Mouse (Mus musculus): ENCODE measurements around the gene Zfp318. TPM values are rescaled to one million over a fixed set of nuclear protein-coding genes. Genes with fewer than 3 reads are reported as not detected.

Gene Zfp318
- polyA plus RNA-seq, 1 experiment from 2014 or later, result 18.0 TPM

DNA sequence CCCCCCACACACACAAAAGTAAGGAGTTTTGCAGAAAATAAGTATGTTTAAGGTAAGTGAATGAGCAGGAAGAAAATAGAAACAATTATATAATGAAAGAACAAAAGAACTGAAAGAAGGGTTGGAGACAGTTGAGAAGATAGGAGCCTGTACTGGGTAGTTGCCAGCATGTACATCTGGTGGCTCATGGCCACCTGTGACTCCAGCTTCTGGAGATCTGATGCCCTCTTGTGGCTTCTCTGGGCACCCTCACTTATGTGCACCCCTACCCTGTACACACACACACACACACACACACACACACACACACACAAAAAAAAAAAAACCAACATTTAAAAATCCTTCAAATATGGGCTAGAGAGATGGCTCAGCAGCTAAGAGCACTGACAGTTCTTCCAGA lies 36.2 kb downstream of the Zfp318 start:
- ATAC-seq (ENCODE audit: low FRiP score), result no peak
- H3K4me3 ChIP-seq, result no peak overlapping the region
- H3K27me3 ChIP-seq, result no peaks in the 10 kb centered on the region
- peaks cover 22% of the 10 kb centered on the region for H3K36me3 ChIP-seq
- no peak overlapping the region for H3K4me2 ChIP-seq
- H3K9me3 ChIP-seq, result no peaks in the 10 kb centered on the region
- no peaks in the 10 kb centered on the region for H3K4me1 ChIP-seq (replicated peaks)
- H3K27ac ChIP-seq, result no peak overlapping the region
- no peak overlapping the region for H3K9ac ChIP-seq

DNA sequence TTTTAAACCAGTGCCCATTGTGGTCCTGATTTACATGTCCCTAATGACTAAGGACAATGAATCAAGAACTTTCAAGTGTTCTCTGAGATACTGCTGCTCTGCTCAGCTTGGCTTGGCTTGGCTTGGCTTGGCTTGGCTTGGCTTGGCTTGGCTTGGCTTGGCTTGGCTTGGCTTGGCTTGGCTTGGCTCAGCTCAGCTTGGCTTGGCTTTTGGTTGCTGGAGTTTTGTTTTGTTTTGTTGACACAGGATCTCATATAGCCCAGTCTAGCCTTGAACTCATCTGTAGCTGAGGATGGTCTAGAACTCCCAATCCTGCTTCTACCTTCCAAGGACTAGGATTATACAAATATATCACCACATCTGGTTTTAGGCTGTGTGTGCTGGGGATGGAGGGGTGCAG lies 43.0 kb downstream of the Zfp318 start:
- no peaks in the 10 kb centered on the region for H3K9me3 ChIP-seq

DNA sequence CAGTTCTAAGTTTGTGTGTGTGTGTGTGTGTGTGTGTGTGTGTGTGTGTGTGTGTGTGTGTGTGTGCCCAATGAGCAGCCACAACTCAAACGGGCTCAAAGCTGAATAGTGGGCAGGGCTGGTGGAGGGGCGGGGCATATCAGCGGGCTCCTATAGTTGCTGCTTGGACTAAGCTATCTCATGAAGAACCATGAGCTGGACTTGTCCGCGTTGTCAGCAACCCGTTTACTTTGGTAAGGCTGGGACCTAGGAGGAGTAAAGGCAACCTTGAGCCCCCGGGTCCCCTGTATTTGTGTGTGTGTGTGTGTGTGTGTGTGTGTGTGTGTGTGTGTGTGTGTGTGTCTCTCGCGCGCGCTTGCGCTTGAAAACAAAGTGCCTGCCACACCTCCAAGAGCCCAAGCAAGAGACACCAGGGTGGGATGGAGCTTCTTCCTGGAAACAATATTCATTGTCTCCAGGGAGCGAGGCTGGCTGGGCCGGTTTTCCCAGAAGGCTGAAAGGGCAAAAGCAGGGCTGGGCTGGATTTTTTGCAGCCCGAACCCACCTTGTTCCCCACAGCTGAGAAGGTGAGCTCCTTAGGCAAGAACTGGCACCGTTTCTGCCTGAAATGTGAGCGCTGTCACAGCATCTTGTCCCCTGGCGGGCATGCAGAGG lies 45.4 kb downstream of the Zfp318 start, which contains the start of gene Crip3:
Crip3 (plus strand) TSS at position 166 of the 654 bp plus-strand sequence.
- H3K4me3 ChIP-seq, result no peak within 1 kb of the TSS
- ATAC-seq (ENCODE audit: low FRiP score), result no peak

More for the DNA sequence above, 43.0 kb downstream of the Zfp318 start:
- peaks cover 8% of the 10 kb centered on the region for H3K36me3 ChIP-seq
- H3K27me3 ChIP-seq, result peaks cover 16% of the 10 kb centered on the region; the same call in 1 of the 2 replicates
- H3K4me2 ChIP-seq, result no peak overlapping the region
- ATAC-seq (ENCODE audit: low FRiP score), result no peak
- no peak overlapping the region for H3K27ac ChIP-seq
- no peak overlapping the region for H3K9ac ChIP-seq
- no peak overlapping the region for H3K4me3 ChIP-seq
- H3K4me1 ChIP-seq (replicated peaks), result peaks cover 6% of the 10 kb centered on the region

DNA sequence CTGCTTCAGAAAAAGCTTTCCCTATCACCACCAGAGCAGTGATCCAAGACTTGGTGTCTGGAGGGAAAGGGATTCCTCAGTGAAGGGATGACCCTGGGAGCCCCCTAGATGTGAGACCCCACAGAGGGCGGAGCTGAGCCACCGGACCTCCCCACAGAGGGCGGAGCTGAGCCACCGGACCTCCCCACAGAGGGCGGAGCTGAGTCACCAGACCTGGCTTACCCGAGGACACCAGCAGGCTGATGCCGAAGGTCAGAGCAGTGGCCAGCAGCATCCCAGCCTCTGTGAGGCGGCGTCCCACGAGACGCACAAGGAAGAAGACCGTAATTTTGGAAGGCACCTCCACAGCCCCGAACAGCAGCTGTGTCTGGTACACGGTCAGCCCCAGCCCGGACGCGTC lies 50.1 kb downstream of the Zfp318 start:
- no peak overlapping the region for H3K27ac ChIP-seq
- no peak overlapping the region for H3K4me3 ChIP-seq
- peak overlapping the region; percentile 39; the same call in 1 of the 2 replicates for H3K9ac ChIP-seq
- peak overlapping the region; percentile 39 for H3K4me2 ChIP-seq
- 5% methylated on average over 17 of the region's 17 CpGs for WGBS
- H3K4me1 ChIP-seq (replicated peaks), result peaks cover 22% of the 10 kb centered on the region
- no peak for ATAC-seq (ENCODE audit: low FRiP score)
- no peaks in the 10 kb centered on the region for H3K36me3 ChIP-seq
- H3K9me3 ChIP-seq, result no peaks in the 10 kb centered on the region
- peaks cover 24% of the 10 kb centered on the region; the same call in 1 of the 2 replicates for H3K27me3 ChIP-seq

More for the DNA sequence above, 45.4 kb downstream of the Zfp318 start, which contains the start of gene Crip3:
- peaks cover 8% of the 10 kb centered on the region for H3K36me3 ChIP-seq
- WGBS, result 10% methylated on average over 18 of the region's 18 CpGs
- peak within 1 kb of the TSS; percentile 42 for H3K4me2 ChIP-seq
- no peak within 1 kb of the TSS for H3K27ac ChIP-seq
- H3K9ac ChIP-seq, result peak within 1 kb of the TSS; percentile 13; the same call in 1 of the 2 replicates
- peaks cover 16% of the 10 kb centered on the region; the same call in 1 of the 2 replicates for H3K27me3 ChIP-seq
- H3K4me1 ChIP-seq (replicated peaks), result peaks cover 9% of the 10 kb centered on the region
- H3K9me3 ChIP-seq, result no peaks in the 10 kb centered on the region

DNA sequence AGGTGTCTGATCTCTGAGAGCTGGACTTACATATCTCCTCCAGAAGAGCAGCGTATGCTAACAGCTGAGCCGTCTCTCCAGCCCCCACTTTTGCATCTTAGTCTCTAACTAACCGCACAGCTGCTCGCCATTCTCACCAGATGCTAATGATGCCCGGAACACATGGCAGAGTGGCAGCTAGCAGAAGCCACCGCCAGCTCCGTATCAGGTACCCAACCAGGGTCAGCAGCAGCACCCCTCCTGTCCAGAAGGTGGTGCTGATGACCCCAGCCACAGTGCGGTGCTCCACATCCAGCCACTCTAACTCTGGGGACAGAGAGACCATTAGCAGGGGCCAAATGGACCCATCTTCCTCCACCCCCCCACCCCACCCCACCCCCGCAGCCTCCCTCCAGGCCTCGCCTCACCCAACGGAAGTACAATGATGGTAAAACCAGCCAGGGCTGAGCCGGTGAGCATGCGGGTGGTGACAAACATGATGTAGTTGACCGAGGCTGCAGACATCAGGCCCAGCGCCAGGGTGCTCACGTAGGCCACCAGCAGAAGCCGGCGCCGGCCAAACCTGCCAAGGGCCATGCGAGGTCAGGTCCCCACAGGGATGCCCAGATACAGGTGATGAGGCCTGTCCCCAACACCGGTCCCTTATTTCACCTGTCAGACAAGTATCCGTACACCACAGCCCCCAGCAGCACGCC lies 53.3 kb downstream of the Zfp318 start:
- Histone ChIP-seq H3K9ac (no peak overlapping the region), H3K27me3 (peaks cover 11% of the 10 kb centered on the region; the same call in 1 of the 2 replicates), H3K4me1 (replicated peaks) (peaks cover 15% of the 10 kb centered on the region; the same call in 1 of the 2 replicates), H3K9me3 (no peaks in the 10 kb centered on the region), H3K27ac (no peak overlapping the region), H3K4me3 (no peak overlapping the region), H3K4me2 (0 out of 2 replicates have a peak overlapping the region, but pooled peaks have one; percentile 2), H3K36me3 (no peaks in the 10 kb centered on the region)
- ATAC-seq (ENCODE audit: low FRiP score), result peak; percentile 61
- 27% methylated on average over 23 of the region's 23 CpGs for WGBS

DNA sequence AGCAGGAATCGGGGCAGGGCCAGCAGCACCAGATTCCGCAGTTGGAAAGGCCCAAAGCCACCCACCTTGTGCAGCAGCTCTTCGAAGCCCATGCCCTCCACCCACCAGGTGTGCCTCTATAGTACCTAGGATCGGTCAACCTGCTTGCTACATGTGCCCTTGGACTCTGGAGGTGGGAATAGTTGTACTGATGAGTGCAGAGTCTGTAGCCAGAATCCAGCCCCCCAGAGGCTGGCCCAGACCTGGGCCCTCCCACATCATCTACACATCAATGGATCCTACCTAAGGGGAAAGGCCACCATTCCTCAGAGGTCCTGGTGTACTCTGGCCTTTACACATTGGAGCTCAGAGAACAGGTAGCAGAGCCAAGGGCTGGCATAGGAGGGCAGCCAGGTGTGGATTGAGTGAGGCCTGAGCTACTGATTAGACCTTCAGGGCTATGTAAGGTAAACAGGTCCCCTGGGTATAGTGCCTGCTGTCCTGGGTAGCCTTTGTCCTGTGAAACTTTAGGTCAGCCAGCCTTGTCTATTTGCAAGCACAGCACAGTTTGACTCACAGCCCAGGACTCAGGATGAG lies 54.9 kb downstream of the Zfp318 start, which contains the start of gene Slc22a7:
Slc22a7 (minus strand) TSS at position 160 of the 576 bp plus-strand sequence.
- Histone ChIP-seq H3K4me3 (no peak within 1 kb of the TSS), H3K4me2 (no peak within 1 kb of the TSS), H3K27me3 (peaks cover 24% of the 10 kb centered on the region), H3K27ac (no peak within 1 kb of the TSS), H3K4me1 (replicated peaks) (peaks cover 28% of the 10 kb centered on the region), H3K9ac (0 out of 2 replicates have a peak within 1 kb of the TSS, but pooled peaks have one; percentile 14), H3K36me3 (no peaks in the 10 kb centered on the region), H3K9me3 (no peaks in the 10 kb centered on the region)
- ATAC-seq (ENCODE audit: low FRiP score), result no peak
- WGBS, result 78% methylated on average over 4 of the region's 4 CpGs

DNA sequence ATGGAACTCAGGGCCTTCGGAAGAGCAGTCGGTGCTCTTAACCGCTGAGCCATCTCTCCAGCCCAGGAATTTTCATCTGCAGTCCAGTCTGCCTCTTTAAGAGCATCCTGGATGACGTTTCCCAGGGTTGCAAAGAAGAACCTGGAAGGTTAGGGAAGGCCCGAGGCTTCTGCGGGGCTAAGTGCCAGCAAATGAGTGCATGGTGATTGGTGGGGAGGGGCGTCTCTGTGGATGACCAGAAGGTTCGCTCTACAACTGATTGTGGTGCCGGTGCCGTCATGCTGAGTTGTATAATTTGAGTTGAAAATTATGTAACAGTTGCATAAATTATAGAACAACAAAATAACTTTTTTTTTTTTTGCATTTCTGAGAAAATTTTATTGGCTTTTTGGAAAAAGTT lies 55.6 kb downstream of the Zfp318 start:
- Histone ChIP-seq H3K27me3 (peaks cover 32% of the 10 kb centered on the region), H3K27ac (no peak overlapping the region), H3K9ac (no peak overlapping the region), H3K4me1 (replicated peaks) (peaks cover 23% of the 10 kb centered on the region), H3K4me3 (no peak overlapping the region), H3K36me3 (peaks cover 3% of the 10 kb centered on the region; the same call in 1 of the 2 replicates), H3K9me3 (no peaks in the 10 kb centered on the region), H3K4me2 (no peak overlapping the region)
- WGBS, result 92% methylated on average over 10 of the region's 10 CpGs
- no peak for ATAC-seq (ENCODE audit: low FRiP score)

DNA sequence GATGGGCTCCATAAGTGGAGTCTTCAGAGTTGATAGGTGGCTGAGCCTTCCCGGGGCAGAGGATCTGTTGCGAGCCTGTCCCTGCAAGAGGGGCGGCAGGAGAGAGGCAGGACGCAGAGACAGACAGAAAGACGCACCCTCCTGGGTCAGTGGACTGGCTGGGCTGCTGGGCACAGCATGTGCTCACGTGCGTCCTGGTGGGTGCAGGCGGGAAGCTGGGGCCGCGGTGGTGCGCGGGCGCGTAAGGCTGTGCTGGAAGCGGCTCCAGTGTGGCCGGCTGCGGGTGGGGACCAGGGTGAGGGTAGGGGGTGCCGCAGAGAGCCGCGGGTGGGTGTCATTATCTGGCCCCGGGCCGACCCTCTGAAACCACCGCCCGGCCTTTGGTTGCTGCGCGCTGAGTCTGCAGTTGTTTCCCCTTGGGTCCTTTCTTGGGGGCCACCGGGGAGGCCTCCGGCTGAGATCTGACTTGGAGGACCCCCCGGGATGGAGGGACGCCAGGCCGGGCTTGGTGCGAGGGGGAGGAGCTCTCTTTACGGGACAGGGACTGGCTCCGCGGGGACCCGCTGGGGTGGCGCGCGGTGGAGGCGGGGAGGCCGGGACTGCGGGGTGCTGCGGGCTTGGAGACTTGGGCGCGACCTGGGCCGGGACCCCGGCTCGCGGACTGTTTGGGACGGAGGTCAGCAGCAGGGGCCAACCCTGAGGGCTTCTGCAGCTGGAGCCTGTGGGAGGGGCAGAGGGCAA lies 61.5 kb downstream of the Zfp318 start:
- WGBS, result 2% methylated on average over 50 of the region's 50 CpGs
- no peak overlapping the region for H3K27ac ChIP-seq
- 0 out of 2 replicates have a peak overlapping the region, but pooled peaks have one; percentile 11 for H3K4me3 ChIP-seq
- peaks cover 34% of the 10 kb centered on the region for H3K36me3 ChIP-seq
- peaks cover 57% of the 10 kb centered on the region for H3K27me3 ChIP-seq
- no peaks in the 10 kb centered on the region for H3K9me3 ChIP-seq
- peak overlapping the region; percentile 55; the same call in 1 of the 2 replicates for H3K9ac ChIP-seq
- peak overlapping the region; percentile 33 for H3K4me2 ChIP-seq
- 0 out of 2 replicates have a peak, but pooled peaks have one; percentile 27 for ATAC-seq (ENCODE audit: low FRiP score)
- H3K4me1 ChIP-seq (replicated peaks), result peaks cover 22% of the 10 kb centered on the region

DNA sequence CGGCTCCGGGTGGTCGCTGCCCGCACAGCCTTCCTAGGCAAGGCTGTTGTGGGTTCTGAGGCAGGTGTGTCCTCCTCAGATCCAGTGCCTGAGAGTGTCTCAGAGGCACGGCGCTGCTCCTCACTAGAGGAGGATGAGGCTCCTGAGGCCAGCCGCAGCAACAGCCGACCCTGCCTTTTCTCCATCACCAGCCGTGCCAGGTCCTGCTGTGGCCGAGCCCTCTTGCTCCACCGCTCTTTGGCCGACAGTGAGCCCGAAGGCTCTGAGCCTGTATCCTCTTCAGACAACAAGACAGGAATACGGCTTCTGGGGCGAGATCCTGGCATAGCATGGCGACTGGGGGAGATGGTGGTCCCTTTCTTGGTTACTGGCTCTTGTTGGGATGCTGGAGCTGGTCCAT lies 62.7 kb downstream of the Zfp318 start:
- H3K4me1 ChIP-seq (replicated peaks), result peaks cover 22% of the 10 kb centered on the region
- no peak overlapping the region for H3K27ac ChIP-seq
- H3K27me3 ChIP-seq, result peaks cover 60% of the 10 kb centered on the region
- no peaks in the 10 kb centered on the region for H3K9me3 ChIP-seq
- no peak overlapping the region for H3K9ac ChIP-seq
- no peak for ATAC-seq (ENCODE audit: low FRiP score)
- no peak overlapping the region for H3K4me2 ChIP-seq
- WGBS, result 91% methylated on average over 16 of the region's 16 CpGs
- H3K4me3 ChIP-seq, result no peak overlapping the region
- peaks cover 37% of the 10 kb centered on the region for H3K36me3 ChIP-seq

DNA sequence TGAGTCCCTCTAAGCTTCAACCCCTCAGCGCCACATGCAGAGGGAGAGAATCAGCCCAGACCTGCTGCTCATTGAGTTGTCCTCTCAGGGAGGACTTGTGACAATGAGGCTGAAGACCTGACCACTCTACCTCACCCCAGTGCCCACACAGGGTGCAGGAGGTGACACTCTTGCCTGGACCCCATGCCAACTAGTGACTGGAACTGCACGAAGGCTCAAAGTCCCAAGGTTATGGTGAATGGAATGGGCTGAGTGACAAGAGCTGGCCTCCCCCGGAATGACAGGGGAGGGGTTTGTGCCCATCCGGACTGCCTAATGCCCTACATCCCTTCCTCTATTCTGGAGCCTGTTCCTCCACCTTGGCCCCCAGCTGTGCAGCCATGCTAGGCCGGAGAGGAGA lies 69.2 kb downstream of the Zfp318 start:
- Histone ChIP-seq H3K4me1 (replicated peaks) (peaks cover 43% of the 10 kb centered on the region), H3K4me2 (no peak overlapping the region), H3K36me3 (peaks cover 12% of the 10 kb centered on the region), H3K27ac (no peak overlapping the region), H3K9ac (no peak overlapping the region), H3K9me3 (no peaks in the 10 kb centered on the region), H3K4me3 (no peak overlapping the region), H3K27me3 (peaks cover 28% of the 10 kb centered on the region)
- ATAC-seq (ENCODE audit: low FRiP score), result no peak
- 40% methylated on average over 5 of the region's 5 CpGs for WGBS

DNA sequence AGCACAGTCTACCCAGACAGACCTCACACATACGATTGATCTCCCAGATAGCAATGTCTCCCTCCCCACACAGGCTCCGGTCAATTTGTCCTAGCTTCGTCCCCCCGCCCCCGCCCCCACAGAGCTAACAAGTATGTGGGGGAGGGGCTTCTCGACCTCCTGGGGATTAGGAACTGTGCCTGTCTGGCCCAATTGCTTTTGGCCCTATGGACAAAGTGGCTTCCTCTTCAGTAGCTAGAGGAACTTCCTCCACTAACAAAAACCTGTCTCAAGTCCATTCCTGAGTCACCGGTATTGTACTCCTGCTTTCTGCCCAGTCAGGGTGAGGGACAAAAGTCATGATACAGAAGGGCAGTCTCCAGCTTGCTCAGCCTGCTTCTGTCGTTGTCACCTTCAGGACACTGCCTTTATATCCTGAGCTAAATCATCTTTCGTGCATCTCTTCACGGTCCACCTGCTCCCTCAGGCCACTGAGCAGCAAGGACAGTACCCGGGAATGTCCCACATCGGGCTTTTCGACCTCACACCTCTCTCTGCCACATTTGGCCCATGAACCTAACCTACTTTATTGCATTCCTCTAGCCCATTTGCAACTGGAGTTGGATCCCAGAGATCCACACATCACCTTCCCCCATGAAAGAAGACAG lies 69.9 kb downstream of the Zfp318 start:
- Histone ChIP-seq H3K27me3 (peaks cover 35% of the 10 kb centered on the region), H3K27ac (peak overlapping the region; percentile 10; the same call in 1 of the 2 replicates), H3K9me3 (no peaks in the 10 kb centered on the region), H3K36me3 (peaks cover 12% of the 10 kb centered on the region), H3K4me1 (replicated peaks) (peaks cover 43% of the 10 kb centered on the region), H3K9ac (peak overlapping the region; percentile 68; the same call in 1 of the 2 replicates), H3K4me2 (peak overlapping the region; percentile 59), H3K4me3 (peak overlapping the region; percentile 34; the same call in 1 of the 2 replicates)
- ATAC-seq (ENCODE audit: low FRiP score), result no peak
- WGBS, result 5% methylated on average over 13 of the region's 13 CpGs
